Mouse (Mus musculus) fat pad, adult 2 months (tissue): Measurements from ENCODE around the gene Dnah3.

Experiments
- DNase-seq: peaks from one replicate; pipeline ENCODE4 v3.0.0-alpha.2; 2011; ENCODE audit warnings: low read depth, low spot score; ENCODE audit errors: extremely low read depth

Gene Dnah3

GRCm38 (mm10) chr7:119879171-119879570 lies 215.9 kb downstream of the Dnah3 start:
- DNase-seq, result no peak

GRCm38 (mm10) chr7:119875776-119876440 lies 219.2 kb downstream of the Dnah3 start:
- DNase-seq, result peak; percentile 56

GRCm38 (mm10) chr7:119873050-119873449 lies 222.0 kb downstream of the Dnah3 start:
- DNase-seq, result no peak
